Mouse (Mus musculus) hindbrain, embryonic 15.5 days (tissue): Measurements from ENCODE around the gene Sox15. TPM values are rescaled to one million over a fixed set of nuclear protein-coding genes. Genes with fewer than 3 reads are reported as not detected.
"Not testable (repeated sequence)": the region's sequence is repeated elsewhere in the genome, so short reads cannot be mapped to it uniquely, and the experiment has no call there.

Source experiments
- ATAC-seq: fragments of 200-750 bp; cut with Nextera tagmentation; 2 replicates; pipeline ENCODE4 v1.8.0; 2017; ENCODE audit warnings: low read depth, moderate number of reproducible peaks, moderate TSS enrichment; ENCODE audit not compliant: low FRiP score
- H3K27ac ChIP-seq: fragments of 300-500 bp; sonication (generic); replicated peaks from 2 replicates; pipeline ENCODE4 v1.5.1; 2015; ENCODE audit warnings: mild to moderate bottlenecking, inconsistent platforms
- H3K27me3 ChIP-seq: fragments of 300-500 bp; sonication (generic); 2 replicates; pipeline ENCODE4 v1.6.1; 2015; ENCODE audit warnings: control low read depth, inconsistent platforms
- H3K36me3 ChIP-seq: fragments of 300-500 bp; sonication (generic); 2 replicates; pipeline ENCODE4 v1.6.1; 2015; ENCODE audit warnings: control low read depth, inconsistent platforms
- H3K4me1 ChIP-seq: fragments of 300-500 bp; sonication (generic); replicated peaks from 2 replicates; pipeline ENCODE4 v1.6.1; 2015; ENCODE audit warnings: control low read depth, inconsistent platforms
- H3K4me2 ChIP-seq: fragments of 300-500 bp; sonication (generic); 2 replicates; pipeline ENCODE4 v1.6.1; 2015; ENCODE audit warnings: moderate library complexity, mild to moderate bottlenecking, inconsistent platforms
- H3K4me3 ChIP-seq: fragments of 300-500 bp; sonication (generic); 2 replicates; pipeline ENCODE4 v1.5.1; 2015; ENCODE audit warnings: mild to moderate bottlenecking, inconsistent platforms
- H3K9ac ChIP-seq: fragments of 300-500 bp; sonication (generic); 2 replicates; pipeline ENCODE4 v1.6.1; 2015; ENCODE audit warnings: inconsistent platforms
- H3K9me3 ChIP-seq: fragments of 300-500 bp; sonication (generic); 2 replicates; pipeline ENCODE4 v1.6.1; 2016; ENCODE audit warnings: control low read depth, inconsistent platforms
- WGBS: fragments of 180-500 bp; shearing (Covaris S2); methylation state at CpG from one replicate; pipeline ENCODE4 v1.1.7; 2015; 5-methylcytosine and 5-hydroxymethylcytosine counted together
- polyA plus RNA-seq: library from polyadenylated mRNA; unstranded; fragments of >200 nt; fragmentation: Nextera tagmentation; extraction: Ambion mirVana; gene quantifications from 2 replicates; pipeline ENCODE4 v1.2.1, GENCODE M21; 2015

Gene Sox15
- polyA plus RNA-seq, result not detected in 2 replicates

- Histone ChIP-seq H3K4me2 (no peak within 1 kb of the TSS), H3K9me3 (no peaks in the 10 kb centered on the region), H3K36me3 (peaks cover 55% of the 10 kb centered on the region), H3K27ac (no peak within 1 kb of the TSS), H3K4me3 (no peak within 1 kb of the TSS), H3K9ac (no peak within 1 kb of the TSS), H3K27me3 (no peaks in the 10 kb centered on the region), H3K4me1 (peaks cover 13% of the 10 kb centered on the region)
- WGBS, result 24% methylated on average over 34 of the region's 34 CpGs
- peak; percentile 65 for ATAC-seq
Measured at GRCm38 (mm10) chr11:69655264-69656064, at the start of gene Sox15. TSS of gene Sox15 (plus strand) at chr11:69655314.

- ATAC-seq, result peak; percentile 93
- no peaks in the 10 kb centered on the region for H3K27me3 ChIP-seq
- H3K4me3 ChIP-seq, result peak within 1 kb of the TSS; percentile 65
- H3K27ac ChIP-seq, result peak within 1 kb of the TSS; percentile 67
- 3% methylated on average over 32 of the region's 32 CpGs for WGBS
- H3K9ac ChIP-seq, result peak within 1 kb of the TSS; percentile 74
- peaks cover 9% of the 10 kb centered on the region for H3K36me3 ChIP-seq
- no peaks in the 10 kb centered on the region for H3K9me3 ChIP-seq
- H3K4me2 ChIP-seq, result peak within 1 kb of the TSS; percentile 83
- H3K4me1 ChIP-seq, result peaks cover 36% of the 10 kb centered on the region
Measured at GRCm38 (mm10) chr11:69605726-69606490, 49.2 kb upstream of the Sox15 start, which contains the start of gene Atp1b2. TSS of gene Atp1b2 (minus strand) at chr11:69605942.

GRCm38 (mm10) chr11:69606491-69606795 lies 48.7 kb upstream of the Sox15 start:
- no peaks in the 10 kb centered on the region for H3K9me3 ChIP-seq
- no peak for ATAC-seq
- no peak overlapping the region for H3K9ac ChIP-seq
- 47% methylated on average over 2 of the region's 2 CpGs for WGBS
- peak overlapping the region; percentile 83 for H3K4me2 ChIP-seq
- peak overlapping the region; percentile 65 for H3K4me3 ChIP-seq
- H3K27ac ChIP-seq, result peak overlapping the region; percentile 42
- peaks cover 9% of the 10 kb centered on the region for H3K36me3 ChIP-seq
- no peaks in the 10 kb centered on the region for H3K27me3 ChIP-seq
- peaks cover 35% of the 10 kb centered on the region for H3K4me1 ChIP-seq

- no peak for ATAC-seq
- no peak overlapping the region for H3K27ac ChIP-seq
- H3K27me3 ChIP-seq, result no peaks in the 10 kb centered on the region
- peaks cover 32% of the 10 kb centered on the region for H3K4me1 ChIP-seq
- H3K36me3 ChIP-seq, result peaks cover 5% of the 10 kb centered on the region
- H3K9ac ChIP-seq, result no peak overlapping the region
- no peak overlapping the region for H3K4me2 ChIP-seq
- H3K4me3 ChIP-seq, result no peak overlapping the region
- no peaks in the 10 kb centered on the region for H3K9me3 ChIP-seq
- WGBS, result 86% methylated on average over 2 of the region's 2 CpGs
Measured at GRCm38 (mm10) chr11:69606832-69607231, 48.3 kb upstream of the Sox15 start.

GRCm38 (mm10) chr11:69608525-69608924 lies 46.6 kb upstream of the Sox15 start:
- H3K27ac ChIP-seq, result no peak overlapping the region
- no peaks in the 10 kb centered on the region for H3K9me3 ChIP-seq
- H3K9ac ChIP-seq, result no peak overlapping the region
- H3K4me2 ChIP-seq, result no peak overlapping the region
- 86% methylated on average over 3 of the region's 3 CpGs for WGBS
- no peak overlapping the region for H3K4me3 ChIP-seq
- no peaks in the 10 kb centered on the region for H3K36me3 ChIP-seq
- peaks cover 17% of the 10 kb centered on the region for H3K4me1 ChIP-seq
- no peak for ATAC-seq
- H3K27me3 ChIP-seq, result no peaks in the 10 kb centered on the region

- H3K27ac ChIP-seq, result no peak overlapping the region
- H3K36me3 ChIP-seq, result no peaks in the 10 kb centered on the region
- no peak for ATAC-seq
- no peak overlapping the region for H3K9ac ChIP-seq
- no peak overlapping the region for H3K4me3 ChIP-seq
- H3K9me3 ChIP-seq, result no peaks in the 10 kb centered on the region
- no peaks in the 10 kb centered on the region for H3K27me3 ChIP-seq
- peaks cover 11% of the 10 kb centered on the region for H3K4me1 ChIP-seq
- 59% methylated on average over 7 of the region's 7 CpGs for whole genome bisulfite sequencing
- no peak overlapping the region for H3K4me2 ChIP-seq
Measured at GRCm38 (mm10) chr11:69609416-69609815, 45.7 kb upstream of the Sox15 start.

- Histone ChIP-seq H3K36me3 (no peaks in the 10 kb centered on the region), H3K4me2 (no peak overlapping the region), H3K4me3 (no peak overlapping the region), H3K9ac (no peak overlapping the region), H3K9me3 (no peaks in the 10 kb centered on the region), H3K4me1 (0 out of 2 replicates have a peak, but pooled peaks cover 10% of the 10 kb centered on the region), H3K27ac (no peak overlapping the region), H3K27me3 (no peaks in the 10 kb centered on the region)
- 49% methylated on average over 4 of the region's 4 CpGs for WGBS
- no peak for ATAC-seq
Measured at GRCm38 (mm10) chr11:69610899-69611298, 44.2 kb upstream of the Sox15 start.

GRCm38 (mm10) chr11:69613553-69614256 lies 41.4 kb upstream of the Sox15 start:
- Histone ChIP-seq H3K9ac (no peak overlapping the region), H3K9me3 (no peaks in the 10 kb centered on the region), H3K4me1 (0 out of 2 replicates have a peak, but pooled peaks cover 5% of the 10 kb centered on the region), H3K27ac (no peak overlapping the region; the same call in 1 of the 2 replicates), H3K36me3 (no peaks in the 10 kb centered on the region), H3K4me3 (no peak overlapping the region), H3K4me2 (peak overlapping the region; percentile 18; the same call in 1 of the 2 replicates), H3K27me3 (no peaks in the 10 kb centered on the region)
- peak; percentile 61; the same call in 1 of the 2 replicates for ATAC-seq
- 10% methylated on average over 19 of the region's 19 CpGs for WGBS

GRCm38 (mm10) chr11:69614257-69614588 lies 40.9 kb upstream of the Sox15 start:
- not testable (repeated sequence) for H3K9ac ChIP-seq, H3K4me1 ChIP-seq, H3K27me3 ChIP-seq, H3K36me3 ChIP-seq, H3K27ac ChIP-seq, ATAC-seq, H3K9me3 ChIP-seq, H3K4me3 ChIP-seq, H3K4me2 ChIP-seq
- WGBS, result 47% methylated on average over 11 of the region's 11 CpGs

GRCm38 (mm10) chr11:69616781-69617180 lies 38.3 kb upstream of the Sox15 start:
- 48% methylated on average over 10 of the region's 10 CpGs for WGBS
- Histone ChIP-seq H3K36me3 (no peaks in the 10 kb centered on the region), H3K9me3 (no peaks in the 10 kb centered on the region), H3K4me3 (no peak overlapping the region), H3K9ac (no peak overlapping the region), H3K27me3 (no peaks in the 10 kb centered on the region), H3K27ac (no peak overlapping the region), H3K4me2 (no peak overlapping the region), H3K4me1 (peaks cover 10% of the 10 kb centered on the region)
- ATAC-seq, result no peak

- H3K4me1 ChIP-seq, result peaks cover 16% of the 10 kb centered on the region
- H3K4me3 ChIP-seq, result no peak within 1 kb of the TSS
- H3K36me3 ChIP-seq, result no peaks in the 10 kb centered on the region
- ATAC-seq, result no peak
- no peaks in the 10 kb centered on the region for H3K27me3 ChIP-seq
- H3K27ac ChIP-seq, result no peak within 1 kb of the TSS
- H3K4me2 ChIP-seq, result no peak within 1 kb of the TSS
- no peak within 1 kb of the TSS for H3K9ac ChIP-seq
- no peaks in the 10 kb centered on the region for H3K9me3 ChIP-seq
- WGBS, result 77% methylated on average over 5 of the region's 5 CpGs
Measured at GRCm38 (mm10) chr11:69617805-69618204, 37.3 kb upstream of the Sox15 start, which contains the start of gene Shbg. TSS of gene Shbg (minus strand) at chr11:69617905.
